Mouse (Mus musculus) intestine, postnatal 0 days (tissue): ENCODE data around the gene Adgrl2. TPM values are rescaled to one million over a fixed set of nuclear protein-coding genes. Genes with fewer than 3 reads are reported as not detected.

ENCODE experiments used
- ATAC-seq: fragments of 200-750 bp; cut with Nextera tagmentation; 2 replicates; pipeline ENCODE4 v1.8.0; 2017; ENCODE audit warnings: mild to moderate bottlenecking, moderate TSS enrichment, moderate library complexity
- H3K27ac ChIP-seq: fragments of 300-500 bp; sonication (generic); 2 replicates; pipeline ENCODE4 v1.5.1; 2014; ENCODE audit warnings: mild to moderate bottlenecking, low read depth, low read length, moderate library complexity
- H3K27me3 ChIP-seq: fragments of 300-500 bp; sonication (generic); replicated peaks from 2 replicates; pipeline ENCODE4 v1.6.1; 2014; ENCODE audit warnings: low read length, mixed read lengths; ENCODE audit not compliant: control insufficient read depth, insufficient read depth
- H3K36me3 ChIP-seq: fragments of 300-500 bp; sonication (generic); 2 replicates; pipeline ENCODE4 v1.6.1; 2014; ENCODE audit warnings: mild to moderate bottlenecking, moderate library complexity; ENCODE audit not compliant: control insufficient read depth, insufficient read depth
- H3K4me1 ChIP-seq: fragments of 300-500 bp; sonication (generic); replicated peaks from 2 replicates; pipeline ENCODE4 v1.6.1; 2014; ENCODE audit warnings: antibody characterized with exemption, low read length, mixed read lengths; ENCODE audit not compliant: control insufficient read depth, insufficient read depth
- H3K4me2 ChIP-seq: fragments of 300-500 bp; sonication (generic); replicated peaks from 2 replicates; pipeline ENCODE4 v1.6.1; 2014; ENCODE audit warnings: low read depth, mild to moderate bottlenecking, moderate library complexity
- H3K4me3 ChIP-seq: fragments of 300-500 bp; sonication (generic); 2 replicates; pipeline ENCODE4 v1.5.1; 2014; ENCODE audit warnings: low read depth, low read length
- H3K9ac ChIP-seq: fragments of 300-500 bp; sonication (generic); 2 replicates; pipeline ENCODE4 v1.6.1; 2014; ENCODE audit warnings: mild to moderate bottlenecking, low read depth, low read length
- H3K9me3 ChIP-seq: fragments of 300-500 bp; sonication (generic); 2 replicates; pipeline ENCODE4 v1.6.1; 2016; ENCODE audit warnings: mixed run types; ENCODE audit not compliant: control insufficient read depth
- CTCF ChIP-seq: sonication (generic); IDR thresholded peaks from 2 replicates; pipeline ENCODE4 v1.5.1; 2016; ENCODE audit warnings: low read depth, mild to moderate bottlenecking, control low read depth, antibody characterized with exemption, moderate library complexity
- WGBS: fragments of 180-500 bp; shearing (Covaris S2); extraction: QIAGEN DNeasy Blood & Tissue Kit; methylation state at CpG from one replicate; pipeline ENCODE4 v1.1.7; 2014; 5-methylcytosine and 5-hydroxymethylcytosine counted together
- polyA plus RNA-seq: library from polyadenylated mRNA; unstranded; fragments of >200 nt; fragmentation: Nextera tagmentation; extraction: Ambion mirVana; gene quantifications from 2 replicates; pipeline ENCODE4 v1.2.1, GENCODE M21; 2015

Adgrl2 gene
- polyA plus RNA-seq, 1 experiment from 2014 or later: 20.4 TPM

- TF ChIP-seq CTCF: no peak
- Histone ChIP-seq H3K9me3 (no peaks in the 10 kb centered on the region), H3K4me1 (no peaks in the 10 kb centered on the region), H3K4me3 (no peak overlapping the region), H3K9ac (no peak overlapping the region), H3K27ac (no peak overlapping the region), H3K27me3 (no peaks in the 10 kb centered on the region), H3K36me3 (peaks cover 26% of the 10 kb centered on the region; the same call in 1 of the 2 replicates), H3K4me2 (no peak overlapping the region)
- ATAC-seq: no peak
- WGBS: 55% methylated on average over 8 of the region's 8 CpGs
Measured at GRCm38 (mm10) chr3:148853372-148853771, 137.0 kb downstream of the Adgrl2 start.

- no peak overlapping the region for H3K4me3 ChIP-seq
- WGBS: 80% methylated on average over 12 of the region's 12 CpGs
Measured at GRCm38 (mm10) chr3:148852556-148852955, 137.8 kb downstream of the Adgrl2 start.

GRCm38 (mm10) chr3:148850821-148851220 lies 139.5 kb downstream of the Adgrl2 start:
- 94% methylated on average over 4 of the region's 4 CpGs for WGBS
- no peak overlapping the region for H3K4me2 ChIP-seq
- H3K4me3 ChIP-seq: no peak overlapping the region
- no peak for TF ChIP-seq CTCF
- H3K36me3 ChIP-seq: peaks cover 39% of the 10 kb centered on the region
- H3K4me1 ChIP-seq: no peaks in the 10 kb centered on the region
- H3K9me3 ChIP-seq: no peaks in the 10 kb centered on the region
- ATAC-seq: no peak
- no peak overlapping the region for H3K9ac ChIP-seq
- no peak overlapping the region for H3K27ac ChIP-seq
- no peaks in the 10 kb centered on the region for H3K27me3 ChIP-seq

More at GRCm38 (mm10) chr3:148852556-148852955, 137.8 kb downstream of the Adgrl2 start:
- Histone ChIP-seq H3K27me3 (no peaks in the 10 kb centered on the region), H3K4me1 (no peaks in the 10 kb centered on the region), H3K9ac (no peak overlapping the region), H3K9me3 (no peaks in the 10 kb centered on the region), H3K4me2 (no peak overlapping the region), H3K27ac (no peak overlapping the region), H3K36me3 (peaks cover 26% of the 10 kb centered on the region)
- no peak for ATAC-seq
- no peak for TF ChIP-seq CTCF

- H3K9me3 ChIP-seq: no peaks in the 10 kb centered on the region
- no peak for TF ChIP-seq CTCF
- no peak overlapping the region for H3K9ac ChIP-seq
- H3K27ac ChIP-seq: no peak overlapping the region
- H3K4me3 ChIP-seq: no peak overlapping the region
- H3K4me1 ChIP-seq: no peaks in the 10 kb centered on the region
- no peak for ATAC-seq
- WGBS: 60% methylated on average over 2 of the region's 2 CpGs
- no peak overlapping the region for H3K4me2 ChIP-seq
- H3K27me3 ChIP-seq: no peaks in the 10 kb centered on the region
- peaks cover 42% of the 10 kb centered on the region for H3K36me3 ChIP-seq
Measured at GRCm38 (mm10) chr3:148848366-148848765, 142.0 kb downstream of the Adgrl2 start.

- Histone ChIP-seq H3K4me3 (no peak overlapping the region), H3K27me3 (no peaks in the 10 kb centered on the region), H3K4me2 (no peak overlapping the region), H3K9ac (no peak overlapping the region), H3K27ac (no peak overlapping the region), H3K36me3 (peaks cover 19% of the 10 kb centered on the region), H3K9me3 (no peaks in the 10 kb centered on the region), H3K4me1 (no peaks in the 10 kb centered on the region)
- no peak for ATAC-seq
- TF ChIP-seq CTCF: no peak
- WGBS: 81% methylated on average over 6 of the region's 6 CpGs
Measured at GRCm38 (mm10) chr3:148844182-148844581, 146.2 kb downstream of the Adgrl2 start.

- H3K4me2 ChIP-seq: no peak overlapping the region
- no peak overlapping the region for H3K4me3 ChIP-seq
- 85% methylated on average over 7 of the region's 7 CpGs for WGBS
- H3K36me3 ChIP-seq: peaks cover 32% of the 10 kb centered on the region
- TF ChIP-seq CTCF: no peak
- no peak for ATAC-seq
- no peaks in the 10 kb centered on the region for H3K27me3 ChIP-seq
- no peaks in the 10 kb centered on the region for H3K4me1 ChIP-seq
- no peaks in the 10 kb centered on the region for H3K9me3 ChIP-seq
- H3K9ac ChIP-seq: no peak overlapping the region
- H3K27ac ChIP-seq: no peak overlapping the region
Measured at GRCm38 (mm10) chr3:148842533-148842932, 147.8 kb downstream of the Adgrl2 start.

GRCm38 (mm10) chr3:148838835-148839296 lies 151.5 kb downstream of the Adgrl2 start:
- WGBS: 92% methylated on average over 13 of the region's 13 CpGs
- H3K9ac ChIP-seq: no peak overlapping the region
- no peaks in the 10 kb centered on the region for H3K9me3 ChIP-seq
- no peak overlapping the region for H3K27ac ChIP-seq
- ATAC-seq: no peak
- TF ChIP-seq CTCF: no peak
- H3K4me3 ChIP-seq: no peak overlapping the region
- H3K27me3 ChIP-seq: no peaks in the 10 kb centered on the region
- H3K4me1 ChIP-seq: no peaks in the 10 kb centered on the region
- no peak overlapping the region for H3K4me2 ChIP-seq
- peaks cover 41% of the 10 kb centered on the region for H3K36me3 ChIP-seq
